Mouse (Mus musculus): ENCODE results near the gene Pigu. TPM values are rescaled to one million over a fixed set of nuclear protein-coding genes. Genes with fewer than 3 reads are reported as not detected.
A peak's percentile ranks its signal among the peaks of the same experiment; 100 is the strongest.

The Pigu gene
- polyA plus RNA-seq, 1 experiment from 2014 or later = 60.2 TPM

DNA sequence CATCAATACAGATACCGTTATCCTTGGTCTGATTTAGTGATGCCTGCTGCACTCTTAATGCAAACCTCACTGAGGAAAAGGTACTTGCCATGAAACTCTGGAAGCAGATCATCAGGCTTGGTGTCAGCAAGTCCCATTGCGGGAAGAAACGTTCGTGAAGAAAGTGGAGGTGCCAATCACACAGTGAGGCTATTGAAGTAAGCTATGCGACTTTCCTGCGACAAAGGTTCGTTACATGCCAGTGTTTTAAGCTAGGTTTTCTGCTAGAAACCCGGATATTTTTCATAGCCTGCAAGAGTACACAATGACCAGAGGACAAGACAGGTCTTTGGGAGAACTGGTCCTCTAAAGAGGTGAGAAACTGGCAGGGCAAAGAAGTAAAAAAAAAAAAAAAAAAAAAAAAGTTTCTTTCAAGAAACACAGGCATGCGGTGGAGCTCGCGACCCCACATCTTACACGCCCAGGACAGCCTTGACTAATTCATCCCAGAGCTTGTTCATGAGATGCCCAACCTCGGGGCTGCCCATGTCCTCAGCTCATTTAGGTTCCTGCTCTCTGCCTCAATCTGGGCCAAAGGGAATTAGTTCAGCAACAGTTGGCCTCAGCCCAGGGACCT lies 121.4 kb downstream of the Pigu start:
- ATAC-seq (replicated peaks; ENCODE audit: low FRiP score, low TSS enrichment, low read depth) = peak; percentile 81
- peak overlapping the region; percentile 90 for H3K27ac ChIP-seq (ENCODE audit: low read depth)
- no peaks in the 10 kb centered on the region for H3K27me3 ChIP-seq (replicated peaks; ENCODE audit: control insufficient read depth, insufficient read depth, low read length)
- DNase-seq (ENCODE audit: low spot score) = peak; percentile 58
- H3K9ac ChIP-seq (ENCODE audit: low read length) = peak overlapping the region; percentile 91
- H3K9me3 ChIP-seq (ENCODE audit: control insufficient read depth, low read length) = no peaks in the 10 kb centered on the region
- H3K4me3 ChIP-seq (ENCODE audit: low read depth, low read length) = peak overlapping the region; percentile 94
- peak overlapping the region; percentile 87 for H3K4me2 ChIP-seq (ENCODE audit: low read length)
- peaks cover 17% of the 10 kb centered on the region for H3K4me1 ChIP-seq (replicated peaks; ENCODE audit: control insufficient read depth, insufficient read depth, low read length)
- no peaks in the 10 kb centered on the region for H3K36me3 ChIP-seq (ENCODE audit: control insufficient read depth, insufficient read depth, low read length)
- 6% methylated on average over 13 of the region's 13 CpGs for WGBS

MicroRNAs within 50 kb of the gene (microRNA counts, 519-probe panel; counts per million panel counts)
- 1,102 counts per million, percentile 4 among the panel's probes with 10 or more counts for microRNA mmu-miR-695

Small RNA genes within 50 kb of the gene (microRNA-seq; reads per million reads assigned to microRNA genes)
- not detected for gene Mir695

Other genes with a start within 250 kb of the Pigu start
- 44.2 and 56.1 TPM in 2 replicates for gene Itch, start 223.9 kb downstream of the Pigu start, polyA plus RNA-seq (2014; fragmentation: Nextera tagmentation; extraction: Ambion mirVana)
- 410 and 426 TPM in 2 replicates for gene Dynlrb1, start 120.9 kb downstream of the Pigu start, polyA plus RNA-seq (2014; fragmentation: Nextera tagmentation; extraction: Ambion mirVana)
- 180 and 203 TPM in 2 replicates for gene Map1lc3a, start 81.1 kb downstream of the Pigu start, polyA plus RNA-seq (2014; fragmentation: Nextera tagmentation; extraction: Ambion mirVana)
- 16.9 and 17.6 TPM in 2 replicates for gene Trp53inp2, start 23.6 kb upstream of the Pigu start, polyA plus RNA-seq (2014; fragmentation: Nextera tagmentation; extraction: Ambion mirVana)
- gene Ncoa6, start 116.5 kb upstream of the Pigu start, polyA plus RNA-seq (2014; fragmentation: Nextera tagmentation; extraction: Ambion mirVana) = 27.9 and 28.3 TPM in 2 replicates
- gene Acss2, start 160.5 kb upstream of the Pigu start, polyA plus RNA-seq (2014; fragmentation: Nextera tagmentation; extraction: Ambion mirVana) = 15.5 and 16.8 TPM in 2 replicates
- gene Ggt7, start 160.8 kb upstream of the Pigu start, polyA plus RNA-seq (2014; fragmentation: Nextera tagmentation; extraction: Ambion mirVana) = 3.6 and 4.0 TPM in 2 replicates
- gene Gss, start 235.4 kb upstream of the Pigu start, polyA plus RNA-seq (2014; fragmentation: Nextera tagmentation; extraction: Ambion mirVana) = 46.1 and 49.6 TPM in 2 replicates

All from intestine, embryonic 14.5 days (tissue).